Mouse (Mus musculus): Measurements from ENCODE around the gene Mrfap1. TPM values are rescaled to one million over a fixed set of nuclear protein-coding genes. Genes with fewer than 3 reads are reported as not detected.

The Mrfap1 gene
- polyA plus RNA-seq, 1 experiment: 263 TPM

DNA sequence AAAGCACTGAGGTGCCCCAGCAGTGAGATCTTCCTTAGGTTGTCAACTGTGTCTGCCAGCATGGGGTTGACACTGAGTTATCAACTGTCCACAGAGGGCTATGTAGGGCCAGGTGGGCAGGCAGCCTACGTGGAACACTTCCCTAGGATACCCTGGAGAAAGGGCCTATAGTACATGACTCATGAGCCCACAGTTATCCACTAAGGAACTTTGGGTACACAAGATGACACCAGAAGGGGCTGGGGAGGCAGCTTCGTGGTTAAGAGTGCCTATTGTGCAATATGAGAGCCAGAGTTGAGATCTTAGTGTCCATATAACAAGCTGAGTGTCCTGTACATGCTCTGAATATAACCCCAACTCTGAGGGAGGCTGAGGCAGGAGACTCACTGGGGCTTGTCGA lies 27.0 kb downstream of the Mrfap1 start:
- Histone ChIP-seq H3K36me3 (ENCODE audit: control insufficient read depth, insufficient read depth) (no peaks in the 10 kb centered on the region), H3K27me3 (ENCODE audit: control insufficient read depth, insufficient read depth, insufficient read length) (no peaks in the 10 kb centered on the region), H3ac (ENCODE audit: control insufficient read depth, insufficient read length) (no peak overlapping the region), H3K79me2 (ENCODE audit: control insufficient read depth, insufficient read depth) (no peaks in the 10 kb centered on the region), H3K4me2 (ENCODE audit: low read depth) (no peak overlapping the region), H3K4me3 (no peak overlapping the region)
- TF ChIP-seq MYOD1 (IDR thresholded peaks at IDR 0.05; ENCODE audit: control insufficient read depth in 1 of 3, insufficient read length in 2 of 3, low read depth in 2 of 3) (no peak), USF1 (IDR thresholded peaks at IDR 0.05; ENCODE audit: low read depth) (no peak), CEBPB (IDR thresholded peaks at IDR 0.05; ENCODE audit: insufficient read depth, poor library complexity, severe bottlenecking) (no peak), TCF3 (IDR thresholded peaks at IDR 0.05; ENCODE audit: insufficient read length, low read depth) (no peak), POLR2A (IDR thresholded peaks at IDR 0.05; ENCODE audit: insufficient read length, low read depth) (no peak), TCF12 (IDR thresholded peaks at IDR 0.05; ENCODE audit: insufficient read depth, poor library complexity, severe bottlenecking) (no peak), REST (IDR thresholded peaks at IDR 0.05; ENCODE audit: insufficient read depth, insufficient read length) (no peak), MYOG (IDR thresholded peaks at IDR 0.05; ENCODE audit: control insufficient read depth in 1 of 3, insufficient read depth in 1 of 3, insufficient read length in 2 of 3, low read depth in 2 of 3) (no peak), POLR2AphosphoS2 (IDR thresholded peaks at IDR 0.05; ENCODE audit: insufficient read length, low read depth) (no peak), MAX (IDR thresholded peaks at IDR 0.05; ENCODE audit: low read depth) (no peak), E2F4 (IDR thresholded peaks at IDR 0.05; ENCODE audit: insufficient read depth) (no peak), SRF (IDR thresholded peaks at IDR 0.05; ENCODE audit: control insufficient read depth, insufficient read length, low read depth) (no peak)

DNA sequence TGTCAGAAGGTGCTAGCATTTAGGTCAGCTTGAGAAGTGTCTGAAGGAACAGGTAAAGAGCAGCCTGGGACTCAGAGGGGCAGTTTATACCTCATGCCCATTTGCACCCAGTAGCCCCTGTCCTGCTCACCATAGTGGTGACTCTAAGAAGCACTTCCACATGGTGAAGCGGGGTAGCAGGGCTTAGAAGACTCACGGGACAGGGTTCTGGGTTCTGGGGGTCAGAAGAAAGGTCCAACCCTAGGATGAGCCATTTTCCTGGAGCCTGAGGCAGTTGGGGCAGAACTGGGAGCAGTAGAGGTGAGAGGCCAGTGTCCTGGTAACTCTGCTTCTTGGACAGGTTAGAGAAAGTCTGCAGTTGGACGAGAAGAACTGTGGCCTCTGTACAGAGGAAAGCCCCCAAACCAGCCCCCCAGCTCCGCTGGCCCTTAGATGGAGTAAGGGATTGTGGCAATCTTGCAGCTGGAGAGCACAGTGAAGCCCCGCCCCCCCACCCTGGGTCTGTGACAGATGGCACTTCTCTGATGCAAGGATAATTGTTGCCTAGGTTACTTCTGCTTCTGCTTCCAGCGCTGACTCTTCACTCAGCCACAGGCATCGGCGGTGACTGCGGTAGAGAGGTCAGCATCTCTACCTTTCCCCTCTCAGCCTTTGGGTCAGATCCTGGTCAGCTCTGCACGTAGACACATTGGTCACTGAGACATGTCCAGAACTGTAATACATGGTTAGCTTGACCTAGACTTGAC lies 29.4 kb downstream of the Mrfap1 start:
- no peaks in the 10 kb centered on the region for H3K27me3 ChIP-seq (ENCODE audit: control insufficient read depth, insufficient read depth, insufficient read length)
- no peak for TF ChIP-seq USF1 (IDR thresholded peaks at IDR 0.05; ENCODE audit: low read depth)
- TF ChIP-seq MYOD1 (IDR thresholded peaks at IDR 0.05; ENCODE audit: control insufficient read depth in 1 of 3, insufficient read length in 2 of 3, low read depth in 2 of 3): no peak
- TF ChIP-seq CEBPB (IDR thresholded peaks at IDR 0.05; ENCODE audit: insufficient read depth, poor library complexity, severe bottlenecking): no peak
- no peak for TF ChIP-seq TCF3 (IDR thresholded peaks at IDR 0.05; ENCODE audit: insufficient read length, low read depth)
- TF ChIP-seq REST (IDR thresholded peaks at IDR 0.05; ENCODE audit: insufficient read depth, insufficient read length): no peak
- TF ChIP-seq MAX (IDR thresholded peaks at IDR 0.05; ENCODE audit: low read depth): no peak
- no peak for TF ChIP-seq POLR2A (IDR thresholded peaks at IDR 0.05; ENCODE audit: insufficient read length, low read depth)
- no peak for TF ChIP-seq TCF12 (IDR thresholded peaks at IDR 0.05; ENCODE audit: insufficient read depth, poor library complexity, severe bottlenecking)
- no peaks in the 10 kb centered on the region for H3K79me2 ChIP-seq (ENCODE audit: control insufficient read depth, insufficient read depth)
- H3K36me3 ChIP-seq (ENCODE audit: control insufficient read depth, insufficient read depth): no peaks in the 10 kb centered on the region
- no peak overlapping the region for H3ac ChIP-seq (ENCODE audit: control insufficient read depth, insufficient read length)
- no peak overlapping the region for H3K4me3 ChIP-seq
- no peak overlapping the region for H3K4me2 ChIP-seq (ENCODE audit: low read depth)

DNA sequence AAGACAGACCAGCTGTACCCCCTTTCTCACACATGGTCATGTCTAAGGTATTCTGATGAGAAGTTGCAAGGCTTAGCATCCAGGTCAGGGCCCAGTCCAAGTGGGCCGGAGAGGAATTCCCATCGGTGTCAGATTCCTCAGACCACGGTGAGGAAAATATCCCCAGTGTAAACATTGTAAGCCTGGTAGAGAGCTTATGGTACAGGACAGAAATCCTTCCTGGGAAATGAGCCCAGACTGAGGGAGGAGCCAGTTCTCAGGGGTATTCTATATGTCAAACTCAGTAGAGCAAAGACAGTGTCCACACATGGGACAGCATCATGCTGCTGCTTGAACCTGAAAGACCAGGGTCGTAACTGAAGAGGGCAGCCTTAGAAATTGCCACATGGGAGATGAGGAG lies 36.7 kb downstream of the Mrfap1 start:
- peaks cover 13% of the 10 kb centered on the region for H3K27me3 ChIP-seq (ENCODE audit: control insufficient read depth, insufficient read depth, insufficient read length)
- no peak overlapping the region for H3ac ChIP-seq (ENCODE audit: control insufficient read depth, insufficient read length)
- no peak overlapping the region for H3K4me3 ChIP-seq
- H3K36me3 ChIP-seq (ENCODE audit: control insufficient read depth, insufficient read depth): no peaks in the 10 kb centered on the region
- no peaks in the 10 kb centered on the region for H3K79me2 ChIP-seq (ENCODE audit: control insufficient read depth, insufficient read depth)
- TF ChIP-seq CEBPB (IDR thresholded peaks at IDR 0.05; ENCODE audit: insufficient read depth, poor library complexity, severe bottlenecking) (no peak), REST (IDR thresholded peaks at IDR 0.05; ENCODE audit: insufficient read depth, insufficient read length) (no peak), TCF12 (IDR thresholded peaks at IDR 0.05; ENCODE audit: insufficient read depth, poor library complexity, severe bottlenecking) (no peak), MYOD1 (IDR thresholded peaks at IDR 0.05; ENCODE audit: control insufficient read depth in 1 of 3, insufficient read length in 2 of 3, low read depth in 2 of 3) (no peak), E2F4 (IDR thresholded peaks at IDR 0.05; ENCODE audit: insufficient read depth) (no peak), POLR2AphosphoS2 (IDR thresholded peaks at IDR 0.05; ENCODE audit: insufficient read length, low read depth) (no peak), TCF3 (IDR thresholded peaks at IDR 0.05; ENCODE audit: insufficient read length, low read depth) (no peak), MYOG (IDR thresholded peaks at IDR 0.05; ENCODE audit: control insufficient read depth in 1 of 3, insufficient read depth in 1 of 3, insufficient read length in 2 of 3, low read depth in 2 of 3) (no peak), MAX (IDR thresholded peaks at IDR 0.05; ENCODE audit: low read depth) (no peak), POLR2A (IDR thresholded peaks at IDR 0.05; ENCODE audit: insufficient read length, low read depth) (no peak), SRF (IDR thresholded peaks at IDR 0.05; ENCODE audit: control insufficient read depth, insufficient read length, low read depth) (no peak), USF1 (IDR thresholded peaks at IDR 0.05; ENCODE audit: low read depth) (no peak)
- H3K4me2 ChIP-seq (ENCODE audit: low read depth): no peak overlapping the region

DNA sequence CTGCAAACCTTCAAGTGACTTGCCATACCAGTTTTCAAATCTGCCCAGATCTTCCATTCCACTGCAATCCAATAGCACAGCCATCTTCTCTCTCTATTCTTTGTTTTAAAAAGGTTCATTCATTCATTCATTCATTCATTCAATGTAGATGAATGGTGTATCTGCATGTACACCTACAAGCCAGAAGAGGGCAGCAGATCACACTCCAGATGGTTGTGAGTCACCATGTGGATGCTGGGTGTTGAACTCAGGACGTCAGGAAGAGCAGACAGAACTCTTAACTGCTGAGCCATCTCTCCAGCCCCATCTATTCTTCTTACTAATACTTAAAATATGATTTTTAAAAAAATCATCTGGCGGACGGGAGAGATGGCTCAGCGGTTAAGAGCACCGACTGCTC lies 39.5 kb downstream of the Mrfap1 start:
- no peaks in the 10 kb centered on the region for H3K79me2 ChIP-seq (ENCODE audit: control insufficient read depth, insufficient read depth)
- H3K4me3 ChIP-seq: no peak overlapping the region
- no peaks in the 10 kb centered on the region for H3K36me3 ChIP-seq (ENCODE audit: control insufficient read depth, insufficient read depth)
- no peak overlapping the region for H3ac ChIP-seq (ENCODE audit: control insufficient read depth, insufficient read length)
- peaks cover 23% of the 10 kb centered on the region for H3K27me3 ChIP-seq (ENCODE audit: control insufficient read depth, insufficient read depth, insufficient read length)
- no peak overlapping the region for H3K4me2 ChIP-seq (ENCODE audit: low read depth)
- TF ChIP-seq MAX (IDR thresholded peaks at IDR 0.05; ENCODE audit: low read depth) (no peak), POLR2AphosphoS2 (IDR thresholded peaks at IDR 0.05; ENCODE audit: insufficient read length, low read depth) (no peak), MYOD1 (IDR thresholded peaks at IDR 0.05; ENCODE audit: control insufficient read depth in 1 of 3, insufficient read length in 2 of 3, low read depth in 2 of 3) (no peak), TCF3 (IDR thresholded peaks at IDR 0.05; ENCODE audit: insufficient read length, low read depth) (no peak), MYOG (IDR thresholded peaks at IDR 0.05; ENCODE audit: control insufficient read depth in 1 of 3, insufficient read depth in 1 of 3, insufficient read length in 2 of 3, low read depth in 2 of 3) (no peak), TCF12 (IDR thresholded peaks at IDR 0.05; ENCODE audit: insufficient read depth, poor library complexity, severe bottlenecking) (no peak), REST (IDR thresholded peaks at IDR 0.05; ENCODE audit: insufficient read depth, insufficient read length) (no peak), SRF (IDR thresholded peaks at IDR 0.05; ENCODE audit: control insufficient read depth, insufficient read length, low read depth) (no peak), USF1 (IDR thresholded peaks at IDR 0.05; ENCODE audit: low read depth) (no peak), E2F4 (IDR thresholded peaks at IDR 0.05; ENCODE audit: insufficient read depth) (no peak)
